Mouse (Mus musculus) layer of hippocampus, adult 11-12 months (tissue): ENCODE results near the gene T2.
A peak's percentile ranks its signal among the peaks of the same experiment; 100 is the strongest.
"Not testable (repeated sequence)": the region's sequence is repeated elsewhere in the genome, so short reads cannot be mapped to it uniquely, and the experiment has no call there.

Source experiments
- DNase-seq: peaks from one replicate; pipeline ENCODE4 v3.0.0; 2022; ENCODE audit warnings: low spot score

T2 gene

GRCm38 (mm10) chr17:8355692-8356091 lies at the start of gene T2:
Gene T2, plus strand, starts transcription at chr17:8355992.
- no peak for DNase-seq

- peak; percentile 98 for DNase-seq
Observed at GRCm38 (mm10) chr17:8310838-8311614, 44.8 kb upstream of the T2 start, which contains the start of gene Sft2d1. Gene Sft2d1, plus strand, starts transcription at chr17:8311102.

- DNase-seq, result no peak
Observed at GRCm38 (mm10) chr17:8311751-8312150, 44.0 kb upstream of the T2 start.

- no peak for DNase-seq
Observed at GRCm38 (mm10) chr17:8313976-8314375, 41.8 kb upstream of the T2 start.

- no peak for DNase-seq
Observed at GRCm38 (mm10) chr17:8316251-8316650, 39.5 kb upstream of the T2 start.

- not testable (repeated sequence) for DNase-seq
Observed at GRCm38 (mm10) chr17:8326877-8327276, 28.9 kb upstream of the T2 start.

GRCm38 (mm10) chr17:8328511-8329174 lies 27.1 kb upstream of the T2 start:
- no peak for DNase-seq

- DNase-seq, result no peak
Observed at GRCm38 (mm10) chr17:8330602-8331001, 25.2 kb upstream of the T2 start.

- DNase-seq, result not testable (repeated sequence)
Observed at GRCm38 (mm10) chr17:8337159-8337558, 18.6 kb upstream of the T2 start, which contains the start of gene Prr18. Gene Prr18, plus strand, starts transcription at chr17:8337459.

GRCm38 (mm10) chr17:8339666-8340374 lies 16.0 kb upstream of the T2 start:
- no peak for DNase-seq

- peak; percentile 51 for DNase-seq
Observed at GRCm38 (mm10) chr17:8340407-8341359, 15.1 kb upstream of the T2 start.

GRCm38 (mm10) chr17:8341360-8341963 lies 14.3 kb upstream of the T2 start:
- no peak for DNase-seq

- DNase-seq, result no peak
Observed at GRCm38 (mm10) chr17:8342706-8343105, 13.1 kb upstream of the T2 start.

- DNase-seq, result peak; percentile 45
Observed at GRCm38 (mm10) chr17:8343416-8343815, 12.4 kb upstream of the T2 start.

- no peak for DNase-seq
Observed at GRCm38 (mm10) chr17:8347765-8348285, 8.0 kb upstream of the T2 start.

- no peak for DNase-seq
Observed at GRCm38 (mm10) chr17:8348941-8349340, 6.9 kb upstream of the T2 start.

GRCm38 (mm10) chr17:8351088-8351487 lies 4.7 kb upstream of the T2 start:
- DNase-seq, result peak; percentile 76

- DNase-seq, result no peak
Observed at GRCm38 (mm10) chr17:8357498-8357897, 1.7 kb downstream of the T2 start.

- DNase-seq, result no peak
Observed at GRCm38 (mm10) chr17:8360876-8361275, 5.1 kb downstream of the T2 start.

GRCm38 (mm10) chr17:8361281-8362103 lies 5.7 kb downstream of the T2 start:
- no peak for DNase-seq
